Mouse (Mus musculus): ENCODE results near the gene Mfsd2b.

DNA sequence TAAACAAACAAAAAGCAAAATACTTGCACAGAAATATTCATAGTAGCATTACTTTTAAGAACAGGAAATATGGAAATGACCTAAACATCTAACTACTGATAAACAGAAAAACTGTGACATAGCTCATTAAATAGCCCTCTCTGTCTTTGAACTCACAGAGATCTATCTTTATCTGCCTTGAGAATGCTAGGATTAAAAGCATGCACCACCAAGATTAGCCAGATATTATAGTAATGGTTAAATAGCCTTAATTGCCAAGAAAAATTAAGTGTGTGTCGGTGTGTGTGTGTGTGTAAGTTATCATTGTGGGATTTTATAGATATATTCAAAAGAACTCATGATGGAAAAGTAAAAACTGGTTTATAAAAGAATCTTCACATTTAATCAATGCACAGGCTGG, 15.7 kb upstream of the Mfsd2b start:
- TF ChIP-seq CTCF (IDR thresholded peaks at IDR 0.05; ENCODE audit: control insufficient read depth, insufficient read depth, low read length): no peak
- TF ChIP-seq POLR2A (IDR thresholded peaks at IDR 0.05; ENCODE audit: borderline replicate concordance, control insufficient read depth, low read depth, low read length): no peak
